Mouse (Mus musculus): ENCODE results near the gene Fhad1. TPM values are rescaled to one million over a fixed set of nuclear protein-coding genes. Genes with fewer than 3 reads are reported as not detected.
A peak's percentile ranks its signal among the peaks of the same experiment; 100 is the strongest.

Gene Fhad1
- polyA plus RNA-seq, 1 experiment from 2014 or later = 9.0 TPM

DNA sequence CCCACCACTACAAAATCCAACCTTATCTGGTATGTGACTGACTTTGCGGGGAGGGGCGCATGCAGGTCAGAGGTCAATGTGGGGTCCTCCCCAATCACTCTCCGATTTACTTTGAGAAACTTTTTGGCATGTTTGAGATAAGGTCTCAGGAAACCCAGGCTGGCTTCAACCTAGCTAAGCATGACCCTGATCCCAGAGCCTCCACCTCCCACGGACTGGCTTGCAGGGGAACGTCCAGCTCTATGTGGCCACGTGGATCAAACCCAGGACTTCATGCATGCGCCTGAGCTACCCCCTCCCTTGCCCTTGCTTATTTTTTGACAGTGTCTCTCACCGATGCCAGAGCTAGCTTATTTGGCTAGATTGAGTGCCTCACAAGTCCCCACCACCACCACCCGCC is 61.6 kb downstream of the Fhad1 start:
- no peak for ATAC-seq (ENCODE audit: insufficient number of reproducible peaks, low FRiP score, low TSS enrichment, low read depth)
- Histone ChIP-seq H3K4me2 (replicated peaks) (no peak overlapping the region), H3K27ac (replicated peaks) (no peak overlapping the region), H3K27me3 (no peaks in the 10 kb centered on the region; the same call in 1 of the 2 replicates), H3K36me3 (no peaks in the 10 kb centered on the region), H3K4me1 (peaks cover 27% of the 10 kb centered on the region), H3K9me3 (replicated peaks) (no peaks in the 10 kb centered on the region), H3K4me3 (replicated peaks) (no peak overlapping the region), H3K9ac (no peak overlapping the region)
- 74% methylated on average over 9 of the region's 9 CpGs for WGBS

DNA sequence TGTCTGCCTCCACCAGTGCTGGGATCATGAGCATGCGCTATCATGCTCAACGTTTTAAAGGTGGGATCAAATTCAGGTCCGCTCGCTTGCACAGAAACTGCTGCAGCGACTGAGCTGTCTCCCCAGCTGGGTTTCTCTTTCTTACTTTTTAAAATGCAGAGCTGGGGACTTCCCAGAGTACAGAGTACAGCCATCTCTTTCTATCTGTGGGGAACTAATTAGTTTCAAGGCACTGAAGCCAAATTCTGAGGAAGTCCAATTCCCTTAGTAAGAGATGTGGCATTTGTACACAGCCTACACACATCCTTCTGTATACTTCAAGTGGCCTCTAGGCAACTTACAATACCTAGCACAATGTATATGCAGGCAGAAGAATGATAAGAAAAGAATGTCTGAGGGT is 62.1 kb downstream of the Fhad1 start:
- Histone ChIP-seq H3K4me3 (replicated peaks) (no peak overlapping the region), H3K27ac (replicated peaks) (0 out of 2 replicates have a peak overlapping the region, but pooled peaks have one; percentile 14)

GRCm38 (mm10) chr4:141952114-141952513 is 62.8 kb downstream of the Fhad1 start:
- Histone ChIP-seq H3K27me3 (no peaks in the 10 kb centered on the region; the same call in 1 of the 2 replicates), H3K4me3 (replicated peaks) (no peak overlapping the region), H3K4me2 (replicated peaks) (no peak overlapping the region), H3K9me3 (replicated peaks) (no peaks in the 10 kb centered on the region), H3K4me1 (peaks cover 19% of the 10 kb centered on the region), H3K27ac (replicated peaks) (no peak overlapping the region), H3K36me3 (no peaks in the 10 kb centered on the region), H3K9ac (no peak overlapping the region)
- WGBS = 52% methylated on average over 17 of the region's 17 CpGs
- ATAC-seq (ENCODE audit: insufficient number of reproducible peaks, low FRiP score, low TSS enrichment, low read depth) = no peak

More for the DNA sequence above, 62.1 kb downstream of the Fhad1 start:
- Histone ChIP-seq H3K36me3 (no peaks in the 10 kb centered on the region), H3K9ac (no peak overlapping the region), H3K27me3 (no peaks in the 10 kb centered on the region; the same call in 1 of the 2 replicates), H3K4me1 (peaks cover 22% of the 10 kb centered on the region), H3K4me2 (replicated peaks) (no peak overlapping the region), H3K9me3 (replicated peaks) (no peaks in the 10 kb centered on the region)
- 48% methylated on average over 5 of the region's 5 CpGs for WGBS
- no peak for ATAC-seq (ENCODE audit: insufficient number of reproducible peaks, low FRiP score, low TSS enrichment, low read depth)

DNA sequence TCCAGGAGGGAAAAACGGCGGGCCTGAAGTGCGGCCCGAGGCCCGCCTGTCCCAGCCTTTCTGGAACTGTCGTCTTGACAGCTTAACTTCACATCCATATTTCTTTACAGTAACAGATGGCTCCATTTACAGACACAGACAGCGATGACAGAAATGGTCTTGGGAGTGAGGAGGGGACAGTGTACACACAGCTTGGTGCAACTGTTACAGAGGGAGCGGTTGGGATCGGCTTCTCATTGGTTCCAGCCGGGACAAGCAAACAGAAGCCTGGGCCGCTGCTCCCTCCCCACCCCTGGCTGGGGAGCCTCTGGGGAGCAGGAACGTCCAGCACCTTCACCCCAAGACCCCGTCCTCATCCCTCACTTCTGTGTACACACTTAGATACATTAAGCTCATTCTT is 65.4 kb downstream of the Fhad1 start:
- peak overlapping the region; percentile 29 for H3K4me2 ChIP-seq (replicated peaks)
- no peaks in the 10 kb centered on the region for H3K36me3 ChIP-seq
- H3K9me3 ChIP-seq (replicated peaks) = no peaks in the 10 kb centered on the region
- H3K4me3 ChIP-seq (replicated peaks) = no peak overlapping the region
- peak; percentile 67 for ATAC-seq (ENCODE audit: insufficient number of reproducible peaks, low FRiP score, low TSS enrichment, low read depth)
- 43% methylated on average over 13 of the region's 13 CpGs for WGBS
- no peaks in the 10 kb centered on the region; the same call in 1 of the 2 replicates for H3K27me3 ChIP-seq
- no peak overlapping the region for H3K9ac ChIP-seq
- no peak overlapping the region; the same call in 1 of the 2 replicates for H3K27ac ChIP-seq (replicated peaks)
- peaks cover 11% of the 10 kb centered on the region; the same call in 1 of the 2 replicates for H3K4me1 ChIP-seq

- peaks cover 11% of the 10 kb centered on the region; the same call in 1 of the 2 replicates for H3K4me1 ChIP-seq
- WGBS = 83% methylated on average over 3 of the region's 3 CpGs
- H3K4me2 ChIP-seq (replicated peaks) = no peak overlapping the region
- no peak overlapping the region for H3K9ac ChIP-seq
- no peak for ATAC-seq (ENCODE audit: insufficient number of reproducible peaks, low FRiP score, low TSS enrichment, low read depth)
- no peak overlapping the region for H3K27ac ChIP-seq (replicated peaks)
- no peaks in the 10 kb centered on the region for H3K36me3 ChIP-seq
- H3K4me3 ChIP-seq (replicated peaks) = no peak overlapping the region
- no peaks in the 10 kb centered on the region for H3K9me3 ChIP-seq (replicated peaks)
- no peaks in the 10 kb centered on the region; the same call in 1 of the 2 replicates for H3K27me3 ChIP-seq
Measured at GRCm38 (mm10) chr4:141948822-141949221, 66.1 kb downstream of the Fhad1 start.

DNA sequence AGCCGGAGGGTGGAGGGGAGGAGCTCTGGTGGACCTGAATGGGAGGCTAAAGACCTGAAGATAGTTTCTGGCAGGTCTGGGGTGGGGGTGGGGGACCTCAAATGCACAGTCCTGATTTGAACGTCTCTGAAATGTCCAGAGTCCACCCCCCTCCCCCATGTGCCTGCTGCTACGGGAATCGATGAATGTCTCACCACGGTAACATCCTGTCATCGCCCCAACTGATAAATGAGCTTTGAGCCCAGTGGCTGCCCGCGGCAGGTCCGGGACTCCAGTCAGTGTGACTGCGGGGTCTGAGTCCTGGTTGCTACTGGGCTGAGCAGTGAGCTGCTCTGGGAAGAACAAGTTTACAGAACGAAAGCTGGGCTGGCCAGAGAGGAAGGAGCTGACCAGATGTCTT is 72.5 kb downstream of the Fhad1 start:
- WGBS = 67% methylated on average over 11 of the region's 11 CpGs
- Histone ChIP-seq H3K9me3 (replicated peaks) (no peaks in the 10 kb centered on the region), H3K9ac (no peak overlapping the region), H3K4me3 (replicated peaks) (no peak overlapping the region), H3K4me2 (replicated peaks) (no peak overlapping the region), H3K4me1 (no peaks in the 10 kb centered on the region), H3K36me3 (no peaks in the 10 kb centered on the region), H3K27me3 (no peaks in the 10 kb centered on the region), H3K27ac (replicated peaks) (no peak overlapping the region)
- ATAC-seq (ENCODE audit: insufficient number of reproducible peaks, low FRiP score, low TSS enrichment, low read depth) = no peak

- H3K4me1 ChIP-seq = no peaks in the 10 kb centered on the region
- 76% methylated on average over 8 of the region's 8 CpGs for WGBS
- no peaks in the 10 kb centered on the region for H3K27me3 ChIP-seq
- no peak overlapping the region for H3K9ac ChIP-seq
- no peak overlapping the region for H3K4me3 ChIP-seq (replicated peaks)
- no peak overlapping the region for H3K4me2 ChIP-seq (replicated peaks)
- ATAC-seq (ENCODE audit: insufficient number of reproducible peaks, low FRiP score, low TSS enrichment, low read depth) = no peak
- no peak overlapping the region for H3K27ac ChIP-seq (replicated peaks)
- H3K9me3 ChIP-seq (replicated peaks) = no peaks in the 10 kb centered on the region
- H3K36me3 ChIP-seq = no peaks in the 10 kb centered on the region
Measured at GRCm38 (mm10) chr4:141941289-141941688, 73.6 kb downstream of the Fhad1 start.

- no peak overlapping the region for H3K9ac ChIP-seq
- H3K4me1 ChIP-seq = no peaks in the 10 kb centered on the region
- WGBS = 77% methylated on average over 4 of the region's 4 CpGs
- no peaks in the 10 kb centered on the region for H3K9me3 ChIP-seq (replicated peaks)
- no peak for ATAC-seq (ENCODE audit: insufficient number of reproducible peaks, low FRiP score, low TSS enrichment, low read depth)
- no peaks in the 10 kb centered on the region for H3K36me3 ChIP-seq
- H3K4me2 ChIP-seq (replicated peaks) = no peak overlapping the region
- no peak overlapping the region for H3K4me3 ChIP-seq (replicated peaks)
- no peak overlapping the region for H3K27ac ChIP-seq (replicated peaks)
- no peaks in the 10 kb centered on the region for H3K27me3 ChIP-seq
Measured at GRCm38 (mm10) chr4:141938535-141938934, 76.3 kb downstream of the Fhad1 start.

GRCm38 (mm10) chr4:141932785-141933574 is 81.9 kb downstream of the Fhad1 start:
- Histone ChIP-seq H3K4me1 (no peaks in the 10 kb centered on the region), H3K9ac (no peak overlapping the region), H3K4me2 (replicated peaks) (no peak overlapping the region), H3K27me3 (no peaks in the 10 kb centered on the region), H3K36me3 (no peaks in the 10 kb centered on the region), H3K4me3 (replicated peaks) (no peak overlapping the region), H3K9me3 (replicated peaks) (no peaks in the 10 kb centered on the region), H3K27ac (replicated peaks) (no peak overlapping the region)
- ATAC-seq (ENCODE audit: insufficient number of reproducible peaks, low FRiP score, low TSS enrichment, low read depth) = peak; percentile 69; the same call in 1 of the 2 replicates
- 71% methylated on average over 14 of the region's 14 CpGs for WGBS

GRCm38 (mm10) chr4:141931526-141931925 is 83.4 kb downstream of the Fhad1 start:
- Histone ChIP-seq H3K9me3 (replicated peaks) (no peaks in the 10 kb centered on the region), H3K4me2 (replicated peaks) (no peak overlapping the region), H3K27ac (replicated peaks) (no peak overlapping the region), H3K36me3 (no peaks in the 10 kb centered on the region), H3K4me3 (replicated peaks) (no peak overlapping the region), H3K27me3 (no peaks in the 10 kb centered on the region), H3K9ac (no peak overlapping the region), H3K4me1 (no peaks in the 10 kb centered on the region)
- ATAC-seq (ENCODE audit: insufficient number of reproducible peaks, low FRiP score, low TSS enrichment, low read depth) = no peak
- WGBS = 80% methylated on average over 5 of the region's 5 CpGs

DNA sequence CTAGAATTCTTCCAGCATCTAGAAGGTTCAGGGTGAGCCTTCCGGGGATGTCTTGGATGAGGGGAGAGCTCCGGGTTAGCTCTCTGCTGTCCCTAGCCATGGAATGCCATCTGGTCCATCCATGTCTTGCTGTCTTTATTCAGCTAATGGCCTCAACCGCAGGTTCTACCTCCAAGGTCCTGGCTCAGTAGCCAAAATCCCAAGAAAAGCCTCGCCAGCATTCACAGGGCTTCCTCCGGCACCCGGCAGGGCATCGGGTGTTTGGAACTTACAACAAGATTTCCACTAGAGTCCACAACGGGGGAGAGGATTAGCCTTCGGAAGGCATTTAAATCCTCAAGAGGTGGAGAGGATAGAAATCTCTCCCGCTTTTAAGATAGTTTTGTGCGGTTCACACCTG is 84.9 kb downstream of the Fhad1 start:
- WGBS = 84% methylated on average over 11 of the region's 11 CpGs
- H3K27me3 ChIP-seq = no peaks in the 10 kb centered on the region
- no peak overlapping the region for H3K9ac ChIP-seq
- no peak overlapping the region for H3K4me2 ChIP-seq (replicated peaks)
- no peaks in the 10 kb centered on the region for H3K4me1 ChIP-seq
- no peaks in the 10 kb centered on the region for H3K36me3 ChIP-seq
- ATAC-seq (ENCODE audit: insufficient number of reproducible peaks, low FRiP score, low TSS enrichment, low read depth) = no peak
- no peaks in the 10 kb centered on the region for H3K9me3 ChIP-seq (replicated peaks)
- H3K4me3 ChIP-seq (replicated peaks) = no peak overlapping the region
- H3K27ac ChIP-seq (replicated peaks) = no peak overlapping the region

GRCm38 (mm10) chr4:141928881-141929281 is 86.0 kb downstream of the Fhad1 start:
- Histone ChIP-seq H3K36me3 (no peaks in the 10 kb centered on the region), H3K9me3 (replicated peaks) (no peaks in the 10 kb centered on the region), H3K27ac (replicated peaks) (no peak overlapping the region), H3K4me3 (replicated peaks) (no peak overlapping the region), H3K27me3 (no peaks in the 10 kb centered on the region), H3K9ac (no peak overlapping the region), H3K4me2 (replicated peaks) (no peak overlapping the region), H3K4me1 (no peaks in the 10 kb centered on the region)
- ATAC-seq (ENCODE audit: insufficient number of reproducible peaks, low FRiP score, low TSS enrichment, low read depth) = no peak
- 49% methylated on average over 7 of the region's 7 CpGs for WGBS

Measured in embryonic facial prominence, embryonic 15.5 days (tissue).